Comparison of ENCODE assay signal across 15 mouse cellular contexts in genomic region chr5:72184437-72185100, GRCm38 (mm10). TPM values are rescaled to one million over a fixed set of nuclear protein-coding genes. Genes with fewer than 3 reads are reported as not detected.
DNase-seq lines count a peak whose midpoint lies in the region; ATAC-seq lines count a peak whose summit lies in the region.
"Had no signal": no experiment of that assay in that cellular context is flagged by ENCODE, and none has a peak within 500 bp of the region (broad histone marks: within the 10 kb centered on the region; RNA-seq: fewer than 3 reads in every experiment).

No protein-coding gene starts in this region.

- peak overlapping the region; percentile 57 for H3K9ac ChIP-seq in liver, embryonic 12.5 days
- no peak overlapping the region for H3K9ac ChIP-seq in hindbrain, embryonic 16.5 days (ENCODE audit: low read depth, low read length)
- H3K9ac ChIP-seq: forebrain, embryonic 12.5 days; neural tube, embryonic 13.5 days had no signal

- 37% methylated on average over 12 of the region's 13 CpGs for WGBS in liver, embryonic 12.5 days (ENCODE audit: insufficient replicate concordance)
- 88% methylated on average over 13 of the region's 13 CpGs for WGBS in hindbrain, embryonic 16.5 days

- intact Hi-C loops in heart, postnatal 14 days (cut with DNase I), result no loop called here

- ATAC-seq in liver, embryonic 12.5 days, result peak; percentile 71
- ATAC-seq in hindbrain, embryonic 16.5 days, result no peak
- ATAC-seq: intestine, postnatal 0 days had no signal

- no peaks in the 10 kb centered on the region for H3K27me3 ChIP-seq in liver, embryonic 12.5 days (replicated peaks)
- H3K27me3 ChIP-seq in hindbrain, embryonic 16.5 days (replicated peaks; ENCODE audit: control insufficient read depth, insufficient read depth, low read length), result no peaks in the 10 kb centered on the region
- H3K27me3 ChIP-seq: forebrain, embryonic 12.5 days; neural tube, embryonic 13.5 days had no signal

- peak overlapping the region; percentile 71 for H3K4me2 ChIP-seq in liver, embryonic 12.5 days
- no peak overlapping the region for H3K4me2 ChIP-seq in hindbrain, embryonic 16.5 days (ENCODE audit: low read length)
- H3K4me2 ChIP-seq: forebrain, embryonic 12.5 days; neural tube, embryonic 13.5 days had no signal

- H3K9me3 ChIP-seq in liver, embryonic 12.5 days (replicated peaks), result no peaks in the 10 kb centered on the region
- no peaks in the 10 kb centered on the region for H3K9me3 ChIP-seq in hindbrain, embryonic 16.5 days (ENCODE audit: control insufficient read depth, low read length)
- H3K9me3 ChIP-seq: forebrain, embryonic 12.5 days; limb, embryonic 10.5 days; neural tube, embryonic 13.5 days had no signal

- peak overlapping the region; percentile 88 for H3K27ac ChIP-seq in liver, embryonic 12.5 days
- H3K27ac ChIP-seq in hindbrain, embryonic 16.5 days (ENCODE audit: low read depth, low read length), result no peak overlapping the region
- H3K27ac ChIP-seq: forebrain, embryonic 12.5 days; limb, embryonic 10.5 days; neural tube, embryonic 13.5 days had no signal

- peak; percentile 21 for DNase-seq in lung, postnatal 36 days
- no peak for DNase-seq in lung, postnatal 10 days
- DNase-seq in c-Kit-positive CD71-positive TER-119-positive erythroid progenitor cells, embryonic 14.5 days (ENCODE audit: low spot score), result peak; percentile 49
- peak; percentile 24 for DNase-seq in naive thymus-derived CD4-positive, alpha-beta T cell, adult 2 months (ENCODE audit: low read depth)
- no peak for DNase-seq in heart, postnatal 14 days
- DNase-seq in left cerebral cortex, adult 9 months (ENCODE audit: low spot score in 2 of 2), result no peak
- DNase-seq: adrenal gland, postnatal 25 days; cerebellum, adult 2 months; kidney, postnatal 36 days had no signal

- no peaks in the 10 kb centered on the region for H3K36me3 ChIP-seq in liver, embryonic 12.5 days
- no peaks in the 10 kb centered on the region for H3K36me3 ChIP-seq in hindbrain, embryonic 16.5 days (ENCODE audit: control insufficient read depth, insufficient read depth, low read length)
- H3K36me3 ChIP-seq: forebrain, embryonic 12.5 days; limb, embryonic 10.5 days; neural tube, embryonic 13.5 days had no signal

- H3K4me1 ChIP-seq in liver, embryonic 12.5 days, result peaks cover 61% of the 10 kb centered on the region
- no peaks in the 10 kb centered on the region for H3K4me1 ChIP-seq in hindbrain, embryonic 16.5 days (ENCODE audit: control insufficient read depth, insufficient read depth, low read depth, low read length)
- H3K4me1 ChIP-seq: forebrain, embryonic 12.5 days; neural tube, embryonic 13.5 days had no signal

- H3K4me3 ChIP-seq in liver, embryonic 12.5 days, result peak overlapping the region; percentile 42
- no peak overlapping the region for H3K4me3 ChIP-seq in hindbrain, embryonic 16.5 days (ENCODE audit: low read length)
- H3K4me3 ChIP-seq: forebrain, embryonic 12.5 days; limb, embryonic 10.5 days; neural tube, embryonic 13.5 days had no signal

RNA-seq across cellular contexts. Expression of gene Commd8, which starts 16.6 kb away (rescaled TPM):
- polyA plus RNA-seq in liver, embryonic 12.5 days (2016; fragmentation: Nextera tagmentation; extraction: Ambion mirVana), result 76.0 and 79.2 TPM in 2 replicates
- total RNA-seq in heart, postnatal 14 days (2021), result 10 to 100 TPM; 34.4 to 37.8 TPM
- polyA plus RNA-seq in hindbrain, embryonic 16.5 days (2015; fragmentation: Nextera tagmentation; extraction: Ambion mirVana), result 140 and 161 TPM in 2 replicates

Comparison
In these comparisons a context has a peak if more than half of its experiments do, and no peak if none do; other contexts are left out.
1. DNase-seq: peak in lung, postnatal 36 days (single experiment), c-Kit-positive CD71-positive TER-119-positive erythroid progenitor cells, embryonic 14.5 days (single experiment) and naive thymus-derived CD4-positive, alpha-beta T cell, adult 2 months (single experiment); none in lung, postnatal 10 days (single experiment), heart, postnatal 14 days (0 of 2) and left cerebral cortex, adult 9 months (0 of 2).